Mouse (Mus musculus) retina, postnatal 7 days (tissue): ENCODE measurements around the gene Rbms3.

Experiments used
- DNase-seq: peaks from one replicate; pipeline ENCODE4 v3.0.0-alpha.2; 2012; ENCODE audit warnings: low read depth, low spot score

Gene Rbms3

DNA sequence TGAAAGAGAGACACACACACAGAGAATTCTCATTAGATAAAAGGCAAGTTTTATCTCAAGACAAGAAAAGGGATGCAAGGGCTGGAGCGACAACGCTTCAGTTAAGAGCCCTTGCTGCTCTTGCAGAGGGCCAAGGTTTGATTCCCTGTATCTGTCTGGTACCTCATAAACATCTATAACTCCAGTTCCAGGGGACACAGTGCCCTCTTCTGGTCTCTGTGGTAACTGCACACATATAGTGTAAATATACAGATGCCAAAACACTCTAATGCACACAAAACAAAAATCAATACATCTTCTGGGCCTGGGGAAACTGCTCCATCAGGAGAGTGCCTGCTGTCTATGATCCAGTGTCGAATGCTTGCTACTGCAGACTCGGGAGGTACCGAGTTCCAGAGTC, 145.3 kb downstream of the Rbms3 start:
- no peak for DNase-seq

DNA sequence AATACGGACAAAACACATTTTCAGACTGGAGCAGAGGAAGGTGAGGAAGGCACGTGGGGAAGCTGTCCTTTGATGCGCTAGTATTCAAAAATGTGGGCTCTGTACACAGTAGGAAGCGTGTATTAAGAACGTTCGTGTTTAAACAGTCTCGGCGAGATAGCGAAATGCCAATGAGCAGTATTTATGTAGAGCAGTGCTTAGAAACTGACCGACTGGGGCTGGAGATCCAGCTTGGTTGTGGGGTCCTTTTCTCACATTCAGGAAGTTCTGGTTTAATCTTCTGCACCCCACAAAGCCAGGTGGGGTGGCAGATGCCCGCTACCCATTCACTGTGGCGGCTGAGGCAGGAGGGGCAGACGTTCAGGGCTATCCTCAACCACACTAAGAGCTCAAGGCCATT, 153.0 kb downstream of the Rbms3 start:
- DNase-seq = no peak

DNA sequence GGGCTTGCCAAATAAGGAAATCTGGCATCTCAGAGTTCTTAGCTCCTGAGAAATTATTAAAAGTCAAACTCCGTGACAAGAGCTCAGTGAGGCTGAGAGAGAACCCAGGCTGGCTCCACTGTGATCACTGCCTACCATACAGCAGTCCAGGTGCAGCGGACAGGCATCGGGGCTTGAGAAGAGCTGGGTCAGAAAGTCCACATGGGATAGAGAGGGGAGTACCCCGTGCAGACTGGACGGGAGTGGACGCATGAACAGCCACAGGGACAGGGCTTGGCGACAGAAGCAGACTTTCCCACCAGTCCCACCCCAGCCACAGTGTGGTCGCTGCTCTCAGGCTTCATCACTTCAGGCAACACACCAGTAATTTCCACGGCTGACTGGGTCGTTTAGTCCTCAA, 176.9 kb downstream of the Rbms3 start:
- no peak for DNase-seq

DNA sequence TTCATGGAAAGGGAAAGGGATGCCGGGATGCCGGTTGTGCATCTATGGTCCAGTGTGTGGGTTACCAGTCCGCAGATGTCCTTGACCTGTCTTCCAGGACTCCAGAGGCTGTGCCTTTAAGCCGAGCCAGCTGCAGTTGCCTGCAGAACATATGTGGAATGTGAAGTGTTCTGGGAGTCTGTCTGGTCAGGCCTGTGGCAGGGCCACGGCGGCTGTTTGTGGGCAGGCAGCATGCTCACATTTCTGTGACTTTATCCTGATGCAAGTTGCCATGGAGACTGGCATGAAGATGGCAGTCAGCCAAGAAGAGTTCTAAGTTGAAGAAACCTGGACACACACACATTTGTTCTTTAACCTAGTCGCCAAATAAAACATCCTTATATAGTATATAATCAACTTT, 187.1 kb downstream of the Rbms3 start:
- no peak for DNase-seq

DNA sequence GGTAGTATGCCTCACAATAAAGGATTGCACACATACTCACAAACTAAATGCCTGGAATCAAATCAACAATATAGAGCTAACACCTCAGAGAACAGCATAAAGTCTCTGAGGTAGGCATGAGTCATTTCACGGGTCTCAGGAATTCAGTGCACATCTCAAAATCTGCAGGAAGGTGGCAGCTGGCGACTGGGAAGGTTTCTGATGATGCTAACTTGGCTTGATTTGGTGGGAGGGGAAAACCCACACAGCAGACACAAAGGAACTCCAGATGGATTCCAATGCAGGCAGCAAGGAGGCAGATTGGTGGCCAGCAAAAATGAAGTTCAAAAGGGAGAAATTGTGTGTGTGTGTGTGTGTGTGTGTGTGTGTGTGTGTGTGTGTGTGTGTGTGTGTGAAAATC, 193.9 kb downstream of the Rbms3 start:
- no peak for DNase-seq

DNA sequence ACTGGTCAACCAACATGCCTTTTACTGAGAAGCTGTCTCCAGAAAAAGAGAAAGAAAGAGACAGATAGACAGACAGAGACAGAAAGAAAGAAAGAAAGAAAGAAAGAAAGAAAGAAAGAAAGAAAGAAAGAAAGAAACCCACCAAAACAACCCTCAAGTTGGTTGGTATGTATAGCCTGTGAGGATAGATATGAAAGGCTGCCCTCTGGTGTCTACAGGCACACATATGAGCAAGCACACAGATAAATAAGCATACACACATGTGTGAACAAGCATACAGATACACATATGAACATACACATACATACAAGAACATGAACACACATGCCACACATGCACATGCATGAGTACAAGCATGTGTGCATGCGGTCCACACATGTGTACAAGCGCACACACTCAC, 199.0 kb downstream of the Rbms3 start:
- DNase-seq = no peak

DNA sequence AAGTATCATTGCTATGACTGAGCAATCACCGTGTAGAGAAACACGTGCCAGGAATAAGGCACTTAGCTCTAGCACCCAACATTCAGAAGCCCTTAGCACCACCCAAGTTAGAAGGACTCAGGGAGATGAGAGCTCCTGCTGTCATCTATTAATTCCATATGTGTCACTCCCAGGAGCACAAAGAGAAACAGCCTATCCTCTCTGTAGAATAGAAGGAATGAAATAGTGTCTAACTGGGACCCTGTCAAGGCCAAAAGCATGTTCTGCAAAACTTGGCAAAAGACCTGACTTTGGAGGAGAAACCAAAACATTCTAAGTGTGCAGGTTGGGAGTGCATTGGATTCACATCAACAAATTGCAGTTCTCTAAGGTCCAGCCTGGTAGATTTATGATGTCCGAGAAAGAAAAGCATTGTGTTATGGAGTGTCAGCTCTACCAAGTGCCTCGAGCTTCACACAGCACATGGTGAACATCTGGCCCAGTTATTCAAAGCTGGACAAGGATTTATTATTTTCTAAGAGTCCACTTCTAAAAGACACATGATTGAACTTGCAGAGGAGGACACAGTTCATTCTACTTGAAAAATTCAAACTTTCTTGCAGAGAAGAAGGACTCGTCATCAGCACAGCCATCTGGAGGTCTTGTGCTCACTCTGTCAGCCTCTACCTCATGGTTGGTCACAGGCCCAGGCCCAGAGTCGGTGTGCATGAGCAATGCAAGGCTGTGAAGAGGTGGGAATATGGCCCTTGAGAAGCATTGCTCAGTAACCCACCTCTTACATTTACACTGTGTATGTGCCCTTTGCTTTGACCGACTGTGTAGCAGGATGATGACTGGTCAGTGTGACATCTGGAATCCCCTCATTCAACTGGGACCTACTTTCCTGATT, 200.3 kb downstream of the Rbms3 start:
- no peak for DNase-seq

DNA sequence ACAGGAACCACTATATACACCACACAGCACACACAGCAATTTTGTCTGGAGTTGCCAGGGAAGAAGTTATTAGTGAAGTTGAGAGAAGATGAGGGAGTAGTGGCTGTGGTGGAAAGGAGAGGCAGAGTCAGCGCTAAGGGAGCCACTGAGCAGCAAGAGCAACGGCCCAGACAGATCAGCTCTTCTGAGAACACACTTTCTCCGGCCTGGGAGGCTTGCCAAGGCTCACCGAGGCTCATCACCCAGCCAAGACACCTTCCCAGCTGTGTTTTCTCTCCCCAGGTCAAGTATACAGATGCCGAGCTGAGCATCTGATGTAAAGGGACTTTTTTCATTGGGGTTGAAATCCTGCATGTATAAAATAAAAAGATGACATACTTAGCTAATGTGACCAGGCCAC, 206.5 kb downstream of the Rbms3 start:
- DNase-seq = no peak

DNA sequence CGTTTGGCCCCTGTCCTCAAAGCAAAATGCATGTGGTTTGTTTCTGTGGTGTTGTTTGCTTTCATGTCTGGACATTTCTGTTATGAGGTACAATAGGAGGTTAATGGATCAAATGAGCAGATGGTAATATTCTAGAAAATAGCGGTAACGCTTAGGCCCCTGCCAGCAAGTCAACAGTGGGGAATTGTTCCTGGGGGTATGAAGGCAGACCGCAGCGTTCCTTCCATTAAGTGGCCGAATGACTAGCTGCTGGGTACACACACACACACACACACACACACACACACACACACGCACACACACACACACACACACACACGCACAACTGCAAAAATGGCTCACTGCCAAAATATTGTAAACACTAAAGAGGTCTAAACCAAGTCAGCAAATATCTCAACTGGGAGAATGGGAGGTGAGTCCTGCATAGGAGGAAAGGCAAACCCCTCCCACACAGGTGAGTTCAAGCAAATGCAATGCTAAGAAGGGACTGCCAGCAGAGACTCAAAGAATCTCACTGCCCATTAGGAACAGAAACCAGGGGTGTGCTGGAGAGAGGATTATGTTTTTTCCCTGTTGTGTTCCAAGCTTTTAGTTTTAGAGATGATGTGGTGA, 209.7 kb downstream of the Rbms3 start:
- no peak for DNase-seq

DNA sequence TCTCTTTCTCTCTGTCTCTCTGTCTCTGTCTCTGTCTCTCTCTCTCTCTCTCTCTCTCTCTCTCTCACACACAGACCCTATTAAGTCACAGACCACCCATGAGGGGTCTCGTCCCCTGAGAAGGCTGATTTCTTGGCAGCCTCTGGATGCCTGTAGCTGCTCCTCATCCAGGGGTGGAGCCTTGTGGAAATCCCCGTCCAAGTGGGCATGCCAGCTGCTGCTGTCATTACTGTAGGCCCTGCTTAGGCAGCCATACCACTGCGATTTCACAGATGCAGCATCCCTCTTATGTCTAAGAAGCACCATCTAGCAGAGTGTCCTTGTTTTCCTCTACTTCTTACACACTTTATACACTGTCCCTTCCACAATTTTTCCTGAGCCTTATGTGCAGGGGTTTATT, 216.5 kb downstream of the Rbms3 start:
- no peak for DNase-seq

DNA sequence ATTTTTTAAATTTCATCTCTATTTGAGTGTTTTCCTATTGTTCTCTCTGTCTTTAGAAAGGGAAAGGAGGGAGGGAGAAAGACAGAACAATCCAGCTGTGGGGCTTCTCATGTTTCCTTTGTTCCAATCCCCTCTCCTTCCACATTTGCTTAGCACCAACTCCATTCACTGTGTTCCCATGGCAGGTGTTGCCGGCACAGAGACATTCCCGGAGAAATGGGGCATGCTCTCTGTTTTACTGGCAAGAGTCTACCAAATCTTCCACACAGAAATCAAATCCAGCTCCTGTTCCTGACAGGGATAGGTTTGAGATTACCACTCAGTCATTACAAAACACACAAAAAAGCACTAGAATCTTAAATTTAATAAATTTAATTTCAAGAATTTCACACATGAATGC, 217.1 kb downstream of the Rbms3 start:
- DNase-seq = no peak

DNA sequence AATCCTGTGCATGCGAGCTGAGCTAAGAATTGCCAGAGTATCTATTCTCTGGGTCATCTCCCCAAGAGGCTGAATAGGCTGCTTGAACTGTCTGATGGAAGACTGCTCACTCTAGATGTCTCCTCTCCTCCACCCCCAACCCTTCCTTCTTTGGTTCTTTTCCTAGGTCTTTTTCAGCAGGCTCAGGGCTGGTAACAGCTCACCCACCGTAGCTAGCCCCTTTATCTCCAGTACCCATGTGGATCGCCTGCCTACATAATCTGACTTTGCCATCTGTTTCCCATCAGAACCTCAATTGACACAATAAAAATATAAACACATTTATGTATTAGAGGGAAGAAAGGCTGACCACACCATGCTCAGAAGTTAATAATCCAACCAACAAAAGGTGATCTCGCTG, 225.1 kb downstream of the Rbms3 start:
- DNase-seq = no peak

DNA sequence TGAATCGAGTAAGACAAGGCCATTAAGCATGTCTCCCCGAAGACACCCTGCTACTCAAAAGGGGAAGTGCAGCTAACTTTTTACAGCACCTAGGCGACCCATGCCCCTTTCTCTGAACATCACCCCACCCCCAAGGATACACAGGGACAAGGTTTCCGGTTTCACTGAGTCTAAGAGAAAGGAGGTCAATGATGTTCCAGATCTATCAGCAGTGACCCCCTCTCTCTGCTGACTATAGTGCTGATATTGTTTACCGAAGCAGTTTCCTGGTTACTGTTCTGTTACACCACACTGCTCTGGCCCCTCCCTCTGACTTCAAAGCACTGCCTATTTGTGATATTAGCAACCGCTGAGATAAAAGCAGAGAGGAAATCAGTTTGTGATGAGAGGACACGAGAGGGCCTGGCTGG, 229.4 kb downstream of the Rbms3 start:
- DNase-seq = no peak

DNA sequence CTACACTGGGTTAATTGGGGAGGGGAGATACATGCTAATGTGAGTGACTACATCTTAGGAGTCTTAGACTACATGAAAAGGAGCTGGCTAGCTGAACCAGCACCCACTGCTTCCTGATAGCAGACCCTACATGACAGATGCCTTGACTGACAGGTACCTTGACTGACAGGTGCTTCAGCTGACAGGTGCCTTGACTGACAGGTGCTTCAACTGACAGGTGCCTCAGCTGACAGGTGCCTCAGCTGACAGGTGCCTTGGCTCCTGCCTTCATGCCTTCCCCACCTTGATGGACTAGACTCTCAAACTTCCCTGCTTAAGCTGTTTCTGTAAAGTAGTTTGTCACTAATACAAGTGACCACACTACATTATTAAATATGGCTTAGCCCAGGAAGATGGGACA, 232.6 kb downstream of the Rbms3 start:
- DNase-seq = no peak

DNA sequence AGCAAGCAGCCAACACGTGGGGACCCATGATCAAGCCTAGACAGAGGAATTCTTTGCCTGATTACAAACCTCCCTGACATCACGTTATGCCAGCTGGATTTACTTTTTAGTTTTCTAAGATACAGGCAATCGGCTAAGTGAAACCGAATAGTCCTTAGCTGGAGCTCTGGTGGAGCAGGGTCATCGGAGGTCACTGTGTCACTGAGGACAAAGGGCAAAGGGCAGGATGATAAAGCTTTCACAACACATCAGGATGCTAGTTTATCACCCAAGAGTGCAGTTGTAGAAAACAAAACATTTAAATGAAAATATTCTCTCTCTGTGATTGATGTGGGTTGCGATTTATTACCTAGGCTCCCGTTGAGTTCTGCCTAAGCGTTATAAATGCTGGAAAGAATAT, 233.1 kb downstream of the Rbms3 start:
- DNase-seq = no peak

DNA sequence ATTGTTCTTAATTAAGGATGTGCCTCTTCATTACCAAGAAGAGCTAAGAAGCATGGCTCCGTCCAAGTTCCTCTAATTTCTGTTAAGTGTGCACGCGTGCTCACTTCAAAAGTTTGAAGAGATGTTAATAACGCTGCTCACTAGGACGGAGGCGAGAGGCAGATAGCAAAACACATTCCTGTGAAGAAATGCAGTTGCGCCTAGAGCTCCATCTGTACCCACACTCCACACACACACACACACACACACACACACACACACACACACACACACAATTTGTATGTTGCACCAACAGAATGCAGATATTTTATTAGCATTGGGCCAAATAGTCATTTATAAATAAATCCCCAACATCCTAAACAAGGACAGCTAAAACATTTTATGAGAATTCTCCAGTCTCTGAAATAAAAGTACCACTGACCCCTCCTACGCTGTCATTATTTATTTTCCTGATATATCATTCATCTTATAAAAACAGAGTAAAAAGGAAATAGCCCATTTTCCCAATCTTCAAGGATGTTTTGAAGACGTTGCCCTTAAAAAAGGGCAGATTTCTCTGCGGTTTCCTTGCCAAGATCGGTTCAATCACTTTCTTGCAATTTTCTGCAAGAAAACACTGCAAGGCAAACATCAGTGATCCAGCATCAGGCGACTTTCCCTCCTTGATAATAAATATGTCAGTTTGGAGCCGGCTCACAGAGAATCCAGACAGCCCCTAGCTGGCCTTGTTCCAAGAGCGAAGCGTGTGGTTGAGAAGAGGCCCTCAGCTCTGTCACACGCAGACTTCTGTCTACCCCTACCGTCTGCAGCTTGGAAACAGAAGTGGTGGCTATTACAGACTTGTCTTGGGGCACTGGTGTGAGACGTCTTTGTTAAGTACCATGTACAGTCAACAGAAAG, 235.8 kb downstream of the Rbms3 start:
- no peak for DNase-seq

DNA sequence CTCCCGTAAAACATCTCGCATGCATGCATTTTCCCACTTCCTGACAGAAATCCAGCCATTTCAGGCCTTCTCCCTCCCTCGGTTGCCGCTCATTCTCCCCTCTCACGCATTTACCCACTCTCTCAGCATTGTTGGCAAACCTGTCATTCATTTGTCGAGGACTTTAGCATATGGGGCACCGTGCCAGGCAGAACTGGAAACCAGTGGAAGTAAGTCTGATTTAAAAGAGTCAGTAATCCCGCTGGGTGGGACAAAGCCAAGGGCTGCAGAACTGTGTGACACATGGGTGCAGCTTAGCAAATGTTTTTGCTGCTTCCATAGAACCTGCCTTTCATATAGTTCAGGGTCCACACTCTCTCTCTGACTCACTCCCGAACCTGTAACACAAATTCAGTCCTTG, 241.7 kb downstream of the Rbms3 start:
- DNase-seq = no peak

DNA sequence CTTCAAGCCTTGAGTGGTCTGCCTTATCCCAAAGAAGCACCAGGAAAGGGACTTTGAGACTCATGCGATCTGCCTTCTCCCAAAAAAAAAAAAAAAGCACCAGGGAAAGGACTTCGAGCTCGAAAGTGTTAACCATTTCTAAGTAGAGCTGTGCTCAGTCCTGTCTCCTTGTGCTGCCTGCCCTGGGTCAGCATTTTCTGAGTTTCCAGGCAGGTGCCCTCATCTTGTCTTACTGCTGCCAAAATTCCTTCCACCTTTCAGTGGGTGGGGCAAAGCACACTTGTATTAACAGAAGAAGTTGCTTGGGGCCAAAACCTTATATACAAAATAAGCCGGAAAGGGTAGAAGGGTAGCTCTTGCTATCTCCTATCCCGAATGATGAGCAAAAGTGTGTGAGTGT, 248.8 kb downstream of the Rbms3 start:
- no peak for DNase-seq

DNA sequence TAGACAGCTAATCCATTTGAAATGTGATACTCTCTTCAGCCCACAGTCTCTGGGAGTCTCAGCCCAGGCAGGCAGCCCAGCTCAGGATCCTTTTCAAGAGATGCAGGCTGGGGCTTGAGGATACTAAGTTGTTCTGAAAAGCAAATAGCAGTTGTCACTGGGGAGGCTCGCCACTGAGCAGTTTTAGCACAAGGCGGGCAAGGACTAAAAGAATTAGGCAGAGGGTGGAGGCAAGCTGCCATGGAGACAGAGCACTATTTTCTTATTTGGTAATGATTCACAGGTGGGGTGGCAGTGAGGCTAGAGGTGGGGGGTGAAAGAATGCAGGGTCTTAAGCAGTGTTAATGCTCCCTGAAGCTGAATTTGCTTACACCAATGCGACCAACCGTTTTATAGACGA, 249.6 kb downstream of the Rbms3 start:
- DNase-seq = no peak

DNA sequence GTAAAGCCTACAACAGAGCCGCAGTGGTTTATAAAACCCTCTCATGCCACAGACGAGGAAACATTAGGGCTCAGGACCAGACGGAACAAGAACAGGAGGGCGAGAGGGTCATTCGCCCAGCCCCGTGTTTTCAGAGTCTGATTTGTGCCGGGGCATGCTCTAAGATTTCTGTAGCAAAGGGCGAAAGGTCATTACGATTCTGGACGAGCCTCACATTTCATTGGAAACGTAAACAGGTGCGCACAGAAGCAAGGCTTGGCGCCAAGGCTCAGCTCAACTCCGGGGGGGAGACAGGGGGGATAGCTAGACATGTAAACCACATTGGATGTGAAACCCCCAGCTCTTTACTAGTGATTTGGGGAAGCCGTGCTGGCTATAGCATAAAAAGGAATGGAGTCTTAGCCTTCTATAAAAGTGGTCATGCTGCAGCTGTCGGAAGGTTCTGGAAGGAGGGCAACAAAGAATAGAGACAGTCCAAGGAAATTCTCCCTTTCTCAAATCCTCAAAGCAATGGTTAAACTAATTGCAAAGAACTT, 250.2 kb downstream of the Rbms3 start:
- DNase-seq = no peak

DNA sequence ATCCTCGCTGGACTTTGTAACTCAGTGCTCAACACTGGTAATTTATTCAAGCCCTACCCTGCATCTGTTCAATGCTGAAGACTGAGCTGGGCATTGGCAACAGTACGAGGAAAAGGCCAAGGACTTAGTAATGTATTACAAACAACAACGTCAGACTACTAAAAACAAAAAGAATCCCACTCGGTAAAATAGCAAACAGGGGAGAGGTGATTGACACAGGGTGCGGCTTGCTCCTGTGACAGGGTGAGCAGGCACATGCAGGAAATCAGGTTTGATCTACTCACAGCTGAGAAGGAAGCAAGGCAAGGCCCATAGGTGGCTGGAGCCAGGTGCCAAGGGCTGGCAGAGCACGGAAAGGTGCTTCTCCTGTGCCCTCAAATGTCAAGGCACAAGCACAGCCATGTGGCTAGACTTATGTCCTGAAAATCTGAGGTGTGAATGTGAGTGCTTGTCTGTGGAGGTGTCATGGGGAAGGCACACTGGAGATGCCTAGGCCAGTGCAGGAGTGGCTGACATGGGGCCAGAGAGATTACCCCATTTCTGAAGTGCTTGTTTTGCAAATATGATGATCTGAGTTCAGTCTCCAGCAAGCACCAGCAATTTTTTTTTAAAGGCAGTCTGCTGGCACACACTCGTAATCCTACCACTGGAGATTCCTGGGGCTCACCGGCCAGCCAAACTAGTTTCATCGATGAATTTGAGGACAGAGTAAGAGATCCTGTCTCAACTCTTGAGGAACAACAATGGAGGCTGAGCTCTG, 251.4 kb downstream of the Rbms3 start:
- DNase-seq = no peak
